Mouse (Mus musculus) activated CD4-positive, CD25-positive, alpha-beta regulatory T cell, adult 4 months (primary cell): ENCODE results near the gene Gm21981. TPM values are rescaled to one million over a fixed set of nuclear protein-coding genes. Genes with fewer than 3 reads are reported as not detected.

Source experiments
- ATAC-seq: one replicate; pipeline ENCODE4 v1.8.0; 2017
- polyA plus RNA-seq, 2 experiments: library from polyadenylated mRNA; unstranded; fragments of 100-300 nt; shearing (Covaris generic); gene quantifications; one replicate each; pipeline ENCODE4 v1.2.1; 2017

The Gm21981 gene
- polyA plus RNA-seq, 2 experiments from 2014 or later = not detected

DNA sequence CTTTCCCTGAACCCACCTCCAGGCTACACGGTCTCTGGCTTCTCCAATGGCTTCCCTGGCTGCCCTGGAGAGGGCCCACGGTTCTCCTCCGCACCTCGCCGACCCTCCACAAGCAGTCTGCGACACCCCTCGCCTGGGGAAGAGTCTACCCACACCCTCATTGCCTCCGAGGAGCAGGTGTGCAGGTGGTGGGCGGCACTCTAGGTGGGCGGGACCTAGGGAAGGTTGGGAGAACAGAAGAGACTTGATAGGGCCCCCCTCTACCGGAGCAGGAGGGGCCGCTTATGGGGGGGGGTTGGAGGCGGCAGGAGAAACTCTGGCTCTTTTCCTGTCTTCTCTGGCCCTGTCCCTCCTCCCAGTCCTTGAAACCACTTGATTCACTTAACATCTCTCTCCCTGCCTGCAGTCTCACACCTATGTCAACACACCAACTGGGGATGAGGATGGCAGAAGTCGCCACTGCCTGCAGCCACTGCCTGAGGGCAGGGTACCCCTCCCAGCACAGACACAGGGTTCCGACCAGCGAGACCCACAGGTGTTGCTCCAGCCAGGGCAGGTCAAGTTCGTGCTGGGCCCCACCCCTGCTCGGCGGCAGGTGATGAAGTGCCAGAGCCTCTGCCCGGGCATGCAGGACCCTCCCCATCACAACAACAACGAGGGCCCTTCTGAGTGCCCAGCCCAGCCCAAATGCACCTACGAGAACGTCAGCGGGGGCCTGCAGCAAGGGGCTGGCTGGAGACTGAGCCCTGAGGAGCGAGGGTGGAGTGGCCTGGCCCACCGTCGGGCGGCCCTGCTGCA lies 8.5 kb upstream of the Gm21981 start:
- no peak for ATAC-seq

DNA sequence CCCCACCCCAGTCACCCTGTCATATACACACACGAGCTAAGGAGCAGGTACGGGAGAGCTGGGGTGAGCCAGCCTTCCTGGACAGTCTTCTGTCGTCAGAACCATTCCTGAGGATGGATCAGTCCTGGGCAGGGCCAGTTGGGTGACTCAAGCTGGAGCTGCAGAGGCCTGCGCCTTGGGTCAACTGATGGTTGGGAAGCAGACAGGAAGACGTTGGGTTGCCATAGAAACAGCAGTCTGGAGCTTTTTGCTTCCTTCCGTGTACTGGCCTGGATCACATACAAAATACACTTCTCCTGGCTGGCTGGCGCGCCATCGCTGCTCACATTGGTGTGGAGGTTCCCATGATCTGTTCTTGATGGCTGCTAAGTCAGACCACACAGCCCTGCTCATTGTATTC lies 7.5 kb upstream of the Gm21981 start:
- no peak for ATAC-seq

DNA sequence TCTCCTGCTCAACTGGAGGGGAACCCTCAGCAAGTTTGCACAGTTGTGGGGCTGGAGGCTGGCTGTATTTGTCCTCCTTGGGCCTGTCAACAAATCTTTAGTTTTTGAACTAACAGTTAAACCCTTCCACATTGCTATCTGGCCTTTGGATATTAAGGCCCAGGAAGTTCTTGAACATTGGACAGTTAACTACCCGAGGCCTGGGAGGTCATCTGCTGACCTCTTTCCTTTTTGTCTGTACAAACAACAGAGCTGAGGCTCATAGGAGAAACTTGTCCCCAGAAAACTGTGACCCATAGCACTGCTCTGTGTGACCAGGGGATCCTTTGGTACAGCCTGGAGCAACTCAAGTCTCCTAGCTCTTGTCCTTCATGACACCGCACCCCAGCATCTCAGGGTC lies 4.8 kb upstream of the Gm21981 start:
- no peak for ATAC-seq

- no peak for ATAC-seq
Observed at GRCm38 (mm10) chr17:47698156-47698555, 3.9 kb upstream of the Gm21981 start.

DNA sequence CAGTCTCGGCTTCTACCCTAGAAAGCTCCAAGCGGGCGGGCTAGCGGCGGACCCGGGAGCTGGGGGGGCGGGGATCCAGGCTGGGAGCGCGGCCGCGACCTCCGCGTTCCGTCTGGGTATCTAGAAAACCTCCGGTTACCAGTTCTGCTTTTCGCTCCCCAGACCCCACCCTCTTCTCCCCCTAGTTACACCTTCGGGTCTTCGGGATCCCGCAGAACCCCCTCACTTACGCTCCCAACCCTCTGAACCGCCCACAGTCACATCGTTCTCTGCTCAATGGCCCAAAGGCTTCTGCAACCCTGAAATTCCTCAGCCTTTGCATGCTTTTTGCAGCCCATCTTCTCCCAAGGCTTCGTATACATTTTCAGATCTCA lies 1.1 kb upstream of the Gm21981 start:
- no peak for ATAC-seq

GRCm38 (mm10) chr17:47694503-47695336 lies 465 bp upstream of the Gm21981 start, which contains the start of gene Prickle4:
Prickle4 (minus strand) TSS chr17:47694736.
- peak; percentile 95 for ATAC-seq

- no peak for ATAC-seq
Observed at GRCm38 (mm10) chr17:47693671-47694441, 399 bp downstream of the Gm21981 start.

GRCm38 (mm10) chr17:47691650-47692049 lies 2.6 kb downstream of the Gm21981 start:
- no peak for ATAC-seq

- ATAC-seq = no peak
Observed at GRCm38 (mm10) chr17:47689894-47690293, 4.4 kb downstream of the Gm21981 start.

- peak; percentile 24 for ATAC-seq
Observed at GRCm38 (mm10) chr17:47688608-47689575, 5.4 kb downstream of the Gm21981 start, which contains the start of gene Frs3. Frs3 (plus strand) TSS chr17:47689030.

DNA sequence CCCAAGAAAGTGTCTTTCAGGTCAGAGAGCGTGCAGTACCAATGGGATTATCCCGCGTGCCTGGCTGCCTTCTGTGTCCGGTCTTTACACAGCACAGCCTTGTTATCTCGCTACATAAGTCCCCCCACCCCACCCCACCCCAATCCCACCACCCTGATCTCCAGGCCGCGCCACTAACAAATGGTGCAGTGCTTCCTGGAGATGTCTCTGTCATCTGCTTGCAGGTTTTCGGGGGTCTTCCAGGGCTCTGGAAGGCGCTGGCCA lies 6.0 kb downstream of the Gm21981 start, which contains the start of gene Tomm6:
Gene Tomm6, minus strand, starts transcription at position 43 of the 264 bp plus-strand sequence.
- ATAC-seq = no peak

- ATAC-seq = peak; percentile 92
Observed at GRCm38 (mm10) chr17:47687409-47688343, 6.6 kb downstream of the Gm21981 start.

DNA sequence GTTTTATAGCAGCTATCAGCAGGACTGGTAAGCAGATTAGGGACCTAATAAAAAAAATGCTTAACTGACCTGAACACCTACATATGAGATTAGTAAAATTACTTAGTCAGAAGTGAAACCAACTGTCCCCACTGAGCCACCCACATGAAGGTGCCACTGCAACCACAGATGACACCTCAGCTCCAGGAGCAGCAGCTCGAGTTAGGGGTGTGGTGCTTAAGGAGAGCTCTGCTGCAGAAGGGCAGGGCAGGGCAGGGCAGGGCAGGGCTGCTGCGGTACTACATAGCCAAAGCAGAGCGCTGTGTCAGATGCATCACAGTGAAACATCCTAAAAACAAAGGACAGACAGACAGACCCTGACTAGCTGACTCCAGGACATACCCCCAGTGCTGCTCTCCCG lies 11.4 kb downstream of the Gm21981 start:
- no peak for ATAC-seq

- no peak for ATAC-seq
Observed at GRCm38 (mm10) chr17:47678702-47679101, 15.6 kb downstream of the Gm21981 start.

GRCm38 (mm10) chr17:47678238-47678637 lies 16.0 kb downstream of the Gm21981 start:
- no peak for ATAC-seq

- ATAC-seq = no peak
Observed at GRCm38 (mm10) chr17:47676581-47676980, 17.7 kb downstream of the Gm21981 start.

- no peak for ATAC-seq
Observed at GRCm38 (mm10) chr17:47672311-47673111, 21.7 kb downstream of the Gm21981 start.

GRCm38 (mm10) chr17:47671988-47672310 lies 22.3 kb downstream of the Gm21981 start:
- ATAC-seq = no peak

DNA sequence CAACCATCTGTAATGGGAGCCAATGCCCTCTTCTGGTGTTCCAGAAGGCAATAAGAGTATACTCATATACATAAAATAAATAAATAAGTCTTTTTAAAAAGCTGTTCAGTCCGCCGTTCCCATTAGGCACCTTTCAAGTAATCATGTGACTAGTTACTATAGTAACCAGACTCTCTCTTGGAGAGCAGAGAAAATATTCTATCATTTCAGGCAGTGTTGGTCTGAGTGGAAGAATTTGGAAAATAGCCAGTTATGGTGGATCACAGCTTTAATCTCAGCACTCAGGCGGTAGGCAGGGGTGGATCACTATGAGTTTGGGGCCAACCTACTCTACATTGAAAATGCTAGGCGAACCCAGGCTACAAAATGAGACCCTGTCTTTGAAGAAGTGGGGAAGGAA lies 25.1 kb downstream of the Gm21981 start:
- no peak for ATAC-seq

DNA sequence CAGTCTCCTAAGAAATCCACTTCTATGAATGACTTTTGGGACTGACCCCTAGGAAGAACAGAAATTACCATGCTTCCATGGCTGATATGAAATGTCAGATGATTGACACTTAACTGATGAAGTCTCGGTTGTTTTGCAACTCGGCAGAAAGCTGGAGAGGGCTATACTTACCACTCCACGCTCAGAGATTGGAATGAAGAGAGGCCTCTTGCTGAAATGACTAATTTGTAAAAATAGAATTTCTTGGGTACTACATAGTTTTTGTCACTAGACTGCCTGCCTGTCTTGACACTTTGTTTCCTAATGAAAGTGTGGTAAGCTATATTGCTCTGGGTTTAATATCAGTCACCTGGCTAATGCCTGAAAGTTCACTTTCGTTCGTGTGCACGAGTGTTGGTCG lies 29.8 kb downstream of the Gm21981 start:
- ATAC-seq = no peak
